Mouse (Mus musculus): ENCODE results near the gene Adamts16.

The Adamts16 gene

GRCm38 (mm10) chr13:70713331-70713730 lies 128.3 kb downstream of the Adamts16 start:
- DNase-seq (ENCODE audit: low read depth, low spot score): no peak

GRCm38 (mm10) chr13:70707158-70707854 lies 134.3 kb downstream of the Adamts16 start:
- no peak for DNase-seq (ENCODE audit: low read depth, low spot score)

GRCm38 (mm10) chr13:70702904-70703303 lies 138.7 kb downstream of the Adamts16 start:
- no peak for DNase-seq (ENCODE audit: low read depth, low spot score)

- no peak for DNase-seq (ENCODE audit: low read depth, low spot score)
These were observed 142.7 kb downstream of the Adamts16 start for GRCm38 (mm10) chr13:70698812-70699387.

- no peak for DNase-seq (ENCODE audit: low read depth, low spot score)
These were observed 152.1 kb downstream of the Adamts16 start for GRCm38 (mm10) chr13:70689452-70689960.

- DNase-seq (ENCODE audit: low read depth, low spot score): no peak
These were observed 155.8 kb downstream of the Adamts16 start for GRCm38 (mm10) chr13:70685825-70686224.

GRCm38 (mm10) chr13:70684976-70685609 lies 156.5 kb downstream of the Adamts16 start:
- no peak for DNase-seq (ENCODE audit: low read depth, low spot score)

GRCm38 (mm10) chr13:70681411-70682183 lies 160.0 kb downstream of the Adamts16 start:
- no peak for DNase-seq (ENCODE audit: low read depth, low spot score)

GRCm38 (mm10) chr13:70680316-70680715 lies 161.3 kb downstream of the Adamts16 start:
- no peak for DNase-seq (ENCODE audit: low read depth, low spot score)
